Mouse (Mus musculus): Measurements from ENCODE around the gene B2m. TPM values are rescaled to one million over a fixed set of nuclear protein-coding genes. Genes with fewer than 3 reads are reported as not detected.

B2m gene
- polyA plus RNA-seq, 1 experiment from 2014 or later = 2,179 TPM

- TF ChIP-seq CTCF (IDR thresholded peaks at IDR 0.05; ENCODE audit: low read depth) = no peak
- H3K4me3 ChIP-seq (ENCODE audit: low read depth, low read length) = no peak overlapping the region
- H3K9ac ChIP-seq (ENCODE audit: low read depth, low read length) = no peak overlapping the region
- H3K36me3 ChIP-seq (ENCODE audit: control insufficient read depth, insufficient read depth) = no peaks in the 10 kb centered on the region
- no peaks in the 10 kb centered on the region for H3K9me3 ChIP-seq (ENCODE audit: control insufficient read depth)
- no peak for ATAC-seq
- H3K4me1 ChIP-seq (replicated peaks; ENCODE audit: control insufficient read depth, insufficient read depth, low read length) = no peaks in the 10 kb centered on the region
- no peak overlapping the region for H3K4me2 ChIP-seq (replicated peaks; ENCODE audit: low read depth)
- H3K27me3 ChIP-seq (replicated peaks; ENCODE audit: control insufficient read depth, insufficient read depth, low read length) = no peaks in the 10 kb centered on the region
- no peak overlapping the region for H3K27ac ChIP-seq (ENCODE audit: low read depth, low read length)
- 75% methylated on average over 2 of the region's 2 CpGs for WGBS
Observed at GRCm38 (mm10) chr2:122132618-122133017, 14.9 kb upstream of the B2m start.

- 0 out of 2 replicates have a peak overlapping the region, but pooled peaks have one; percentile 41 for H3K27ac ChIP-seq (ENCODE audit: low read depth, low read length)
- H3K9ac ChIP-seq (ENCODE audit: low read depth, low read length) = no peak overlapping the region
- no peaks in the 10 kb centered on the region for H3K9me3 ChIP-seq (ENCODE audit: control insufficient read depth)
- no peak overlapping the region for H3K4me2 ChIP-seq (replicated peaks; ENCODE audit: low read depth)
- no peak overlapping the region for H3K4me3 ChIP-seq (ENCODE audit: low read depth, low read length)
- no peaks in the 10 kb centered on the region for H3K36me3 ChIP-seq (ENCODE audit: control insufficient read depth, insufficient read depth)
- no peaks in the 10 kb centered on the region for H3K27me3 ChIP-seq (replicated peaks; ENCODE audit: control insufficient read depth, insufficient read depth, low read length)
- H3K4me1 ChIP-seq (replicated peaks; ENCODE audit: control insufficient read depth, insufficient read depth, low read length) = 0 out of 2 replicates have a peak, but pooled peaks cover 5% of the 10 kb centered on the region
- 39% methylated on average over 5 of the region's 5 CpGs for WGBS
- TF ChIP-seq CTCF (IDR thresholded peaks at IDR 0.05; ENCODE audit: low read depth) = no peak
- peak; percentile 69 for ATAC-seq
Observed at GRCm38 (mm10) chr2:122137839-122138465, 9.5 kb upstream of the B2m start.

GRCm38 (mm10) chr2:122140815-122141214 lies 6.7 kb upstream of the B2m start:
- H3K9ac ChIP-seq (ENCODE audit: low read depth, low read length) = no peak overlapping the region
- peak; percentile 81 for ATAC-seq
- 0 out of 2 replicates have a peak, but pooled peaks cover 5% of the 10 kb centered on the region for H3K4me1 ChIP-seq (replicated peaks; ENCODE audit: control insufficient read depth, insufficient read depth, low read length)
- H3K27ac ChIP-seq (ENCODE audit: low read depth, low read length) = no peak overlapping the region
- H3K27me3 ChIP-seq (replicated peaks; ENCODE audit: control insufficient read depth, insufficient read depth, low read length) = no peaks in the 10 kb centered on the region
- H3K36me3 ChIP-seq (ENCODE audit: control insufficient read depth, insufficient read depth) = no peaks in the 10 kb centered on the region
- 40% methylated on average over 2 of the region's 2 CpGs for WGBS
- no peak for TF ChIP-seq CTCF (IDR thresholded peaks at IDR 0.05; ENCODE audit: low read depth)
- H3K4me2 ChIP-seq (replicated peaks; ENCODE audit: low read depth) = no peak overlapping the region
- no peaks in the 10 kb centered on the region for H3K9me3 ChIP-seq (ENCODE audit: control insufficient read depth)
- H3K4me3 ChIP-seq (ENCODE audit: low read depth, low read length) = no peak overlapping the region

GRCm38 (mm10) chr2:122141332-122141967 lies 6.0 kb upstream of the B2m start:
- no peak overlapping the region for H3K27ac ChIP-seq (ENCODE audit: low read depth, low read length)
- H3K36me3 ChIP-seq (ENCODE audit: control insufficient read depth, insufficient read depth) = no peaks in the 10 kb centered on the region
- ATAC-seq = 0 out of 2 replicates have a peak, but pooled peaks have one; percentile 3
- no peak overlapping the region for H3K4me2 ChIP-seq (replicated peaks; ENCODE audit: low read depth)
- H3K9ac ChIP-seq (ENCODE audit: low read depth, low read length) = no peak overlapping the region
- 0 out of 2 replicates have a peak, but pooled peaks cover 5% of the 10 kb centered on the region for H3K4me1 ChIP-seq (replicated peaks; ENCODE audit: control insufficient read depth, insufficient read depth, low read length)
- WGBS = 71% methylated on average over 5 of the region's 5 CpGs
- no peaks in the 10 kb centered on the region for H3K27me3 ChIP-seq (replicated peaks; ENCODE audit: control insufficient read depth, insufficient read depth, low read length)
- TF ChIP-seq CTCF (IDR thresholded peaks at IDR 0.05; ENCODE audit: low read depth) = peak; percentile 53
- H3K9me3 ChIP-seq (ENCODE audit: control insufficient read depth) = no peaks in the 10 kb centered on the region
- H3K4me3 ChIP-seq (ENCODE audit: low read depth, low read length) = no peak overlapping the region

- no peak overlapping the region for H3K27ac ChIP-seq (ENCODE audit: low read depth, low read length)
- TF ChIP-seq CTCF (IDR thresholded peaks at IDR 0.05; ENCODE audit: low read depth) = no peak
- no peak for ATAC-seq
- no peak overlapping the region for H3K4me3 ChIP-seq (ENCODE audit: low read depth, low read length)
- WGBS = 92% methylated on average over 3 of the region's 3 CpGs
- no peak overlapping the region for H3K4me2 ChIP-seq (replicated peaks; ENCODE audit: low read depth)
- no peaks in the 10 kb centered on the region for H3K36me3 ChIP-seq (ENCODE audit: control insufficient read depth, insufficient read depth)
- 0 out of 2 replicates have a peak, but pooled peaks cover 10% of the 10 kb centered on the region for H3K4me1 ChIP-seq (replicated peaks; ENCODE audit: control insufficient read depth, insufficient read depth, low read length)
- no peak overlapping the region for H3K9ac ChIP-seq (ENCODE audit: low read depth, low read length)
- H3K9me3 ChIP-seq (ENCODE audit: control insufficient read depth) = no peaks in the 10 kb centered on the region
- H3K27me3 ChIP-seq (replicated peaks; ENCODE audit: control insufficient read depth, insufficient read depth, low read length) = no peaks in the 10 kb centered on the region
Observed at GRCm38 (mm10) chr2:122143111-122143510, 4.4 kb upstream of the B2m start.

- no peaks in the 10 kb centered on the region for H3K9me3 ChIP-seq (ENCODE audit: control insufficient read depth)
- H3K4me2 ChIP-seq (replicated peaks; ENCODE audit: low read depth) = no peak overlapping the region
- no peak overlapping the region; the same call in 1 of the 2 replicates for H3K27ac ChIP-seq (ENCODE audit: low read depth, low read length)
- peaks cover 7% of the 10 kb centered on the region for H3K36me3 ChIP-seq (ENCODE audit: control insufficient read depth, insufficient read depth)
- ATAC-seq = no peak
- TF ChIP-seq CTCF (IDR thresholded peaks at IDR 0.05; ENCODE audit: low read depth) = no peak
- H3K4me1 ChIP-seq (replicated peaks; ENCODE audit: control insufficient read depth, insufficient read depth, low read length) = peaks cover 7% of the 10 kb centered on the region; the same call in 1 of the 2 replicates
- 48% methylated on average over 4 of the region's 4 CpGs for WGBS
- no peaks in the 10 kb centered on the region for H3K27me3 ChIP-seq (replicated peaks; ENCODE audit: control insufficient read depth, insufficient read depth, low read length)
- no peak overlapping the region for H3K4me3 ChIP-seq (ENCODE audit: low read depth, low read length)
- no peak overlapping the region for H3K9ac ChIP-seq (ENCODE audit: low read depth, low read length)
Observed at GRCm38 (mm10) chr2:122145756-122146155, 1.7 kb upstream of the B2m start.
